Mouse (Mus musculus): Measurements from ENCODE around the gene Mef2c. TPM values are rescaled to one million over a fixed set of nuclear protein-coding genes. Genes with fewer than 3 reads are reported as not detected.

Mef2c gene
- total RNA-seq, 2 experiments from 2014 or later = 95.1 to 105 TPM

DNA sequence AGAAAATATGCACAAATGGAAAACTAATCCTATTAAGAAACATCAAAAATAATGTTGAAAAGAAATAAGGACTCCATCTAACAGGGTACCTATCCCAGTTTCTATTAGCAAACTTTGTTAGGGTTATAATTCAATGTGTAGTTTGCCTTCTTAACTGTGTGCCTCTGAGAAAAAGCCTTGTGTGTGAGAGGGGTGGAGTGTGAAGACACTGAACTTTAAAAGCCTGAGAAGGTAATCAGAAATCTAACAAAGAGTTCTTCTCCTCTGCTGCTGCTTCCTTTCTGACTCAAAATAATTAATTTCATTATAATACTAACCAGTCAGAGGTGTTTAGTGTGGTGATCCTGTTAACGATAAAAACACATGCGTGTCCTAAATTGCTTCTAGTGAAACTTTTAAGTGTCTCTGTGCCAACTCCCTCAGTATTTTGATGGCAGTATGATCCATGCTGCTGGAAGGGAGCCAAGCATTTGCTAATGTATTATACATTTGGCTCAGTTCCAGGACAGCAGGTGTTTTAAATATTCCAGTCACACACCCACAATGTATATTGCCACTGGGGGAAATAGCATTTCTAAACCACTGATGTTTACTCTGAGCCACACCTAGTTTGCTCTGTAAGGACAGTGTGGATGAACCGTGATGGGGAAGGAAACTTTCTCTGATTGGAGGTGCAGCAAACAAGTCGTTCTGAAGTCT lies 104.2 kb downstream of the Mef2c start:
- ATAC-seq (replicated peaks; ENCODE audit: poor library complexity) = no peak

DNA sequence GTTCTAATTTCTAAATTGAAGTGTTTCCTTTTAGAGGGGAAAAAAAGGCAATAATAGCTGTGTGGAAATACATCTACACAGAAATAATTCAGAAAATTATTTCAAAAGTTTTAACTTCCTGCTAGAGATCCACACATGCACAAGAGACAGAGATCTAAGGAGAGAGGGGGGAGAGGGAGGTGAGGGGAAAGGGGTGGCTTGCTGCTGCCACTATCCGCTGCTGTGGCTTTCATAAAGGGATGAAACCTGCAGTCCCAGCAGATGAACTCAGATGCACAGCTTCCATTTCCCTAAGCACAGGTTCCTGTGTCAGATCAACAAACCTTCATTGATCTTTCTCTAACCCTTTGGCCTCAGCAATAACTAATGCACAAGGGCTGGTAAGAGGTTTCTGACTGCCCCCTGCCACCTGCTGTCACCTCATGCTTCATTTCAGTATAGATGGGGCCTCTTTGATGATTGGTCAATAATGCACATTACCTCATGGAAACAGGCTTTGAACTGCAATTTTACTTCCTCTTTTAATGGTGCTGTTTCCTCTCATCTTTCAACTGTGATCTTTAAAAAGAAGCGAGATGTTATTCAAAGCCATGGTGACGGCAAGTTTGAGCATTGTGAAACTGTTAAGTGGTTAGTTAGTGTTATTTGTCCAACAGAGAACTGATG lies 105.2 kb downstream of the Mef2c start:
- peak; percentile 84 for ATAC-seq (replicated peaks; ENCODE audit: poor library complexity)

DNA sequence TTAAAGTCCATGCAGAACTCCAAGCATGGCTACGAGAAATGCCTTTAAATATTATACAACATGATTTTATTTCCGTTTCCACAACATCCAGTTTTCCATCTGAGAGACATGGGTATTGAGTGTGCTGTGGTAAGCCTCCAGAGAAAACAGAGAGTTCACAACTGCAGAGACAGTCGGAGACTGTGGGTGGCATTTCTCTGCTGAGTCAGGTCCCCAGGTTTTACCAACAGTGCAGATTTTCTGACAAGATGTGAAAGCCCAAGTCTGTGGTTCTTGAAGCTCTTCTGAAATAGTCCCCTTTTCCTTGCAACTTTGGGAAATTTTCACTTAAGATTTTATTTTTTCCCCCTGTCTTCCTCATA lies 105.7 kb downstream of the Mef2c start:
- peak; percentile 46 for ATAC-seq (replicated peaks; ENCODE audit: poor library complexity)

DNA sequence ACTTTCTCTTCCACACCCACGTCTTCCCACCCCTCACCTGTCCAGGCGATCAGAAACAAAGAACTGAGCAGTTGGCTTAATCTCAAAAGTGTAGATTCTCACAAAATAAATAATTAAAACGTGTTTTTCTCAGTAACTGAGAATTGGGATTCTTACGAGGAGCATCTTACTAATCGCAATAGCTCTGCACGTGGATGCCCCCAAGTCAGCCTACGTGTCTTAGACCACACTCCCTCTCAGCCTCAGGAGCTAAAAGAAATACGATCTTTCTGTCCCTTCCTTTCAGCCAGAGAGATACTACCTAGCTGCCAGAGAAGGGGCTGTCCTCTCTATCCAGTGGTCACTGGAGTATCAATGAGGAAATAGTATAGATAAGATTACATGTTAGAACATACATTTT lies 106.3 kb downstream of the Mef2c start:
- ATAC-seq (replicated peaks; ENCODE audit: poor library complexity) = no peak

DNA sequence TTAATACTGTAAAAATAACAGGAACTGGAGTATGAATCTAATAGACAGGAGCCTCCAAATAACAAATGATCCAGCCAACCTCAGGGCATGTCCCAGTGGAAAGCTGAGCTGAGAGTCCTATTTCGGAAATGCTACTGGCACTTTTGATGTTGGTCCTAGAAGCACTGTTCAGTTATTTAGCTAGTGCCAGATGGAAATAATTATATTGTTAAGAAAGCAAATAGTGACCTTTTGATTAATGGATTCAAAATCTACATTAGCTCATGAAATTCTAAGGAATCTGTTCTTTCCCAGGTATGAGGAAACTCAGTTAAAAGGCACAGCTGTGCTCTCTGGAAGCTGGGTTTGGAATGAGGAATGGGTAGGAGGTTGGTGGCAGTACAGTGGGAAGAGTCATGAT lies 108.4 kb downstream of the Mef2c start:
- ATAC-seq (replicated peaks; ENCODE audit: poor library complexity) = no peak

DNA sequence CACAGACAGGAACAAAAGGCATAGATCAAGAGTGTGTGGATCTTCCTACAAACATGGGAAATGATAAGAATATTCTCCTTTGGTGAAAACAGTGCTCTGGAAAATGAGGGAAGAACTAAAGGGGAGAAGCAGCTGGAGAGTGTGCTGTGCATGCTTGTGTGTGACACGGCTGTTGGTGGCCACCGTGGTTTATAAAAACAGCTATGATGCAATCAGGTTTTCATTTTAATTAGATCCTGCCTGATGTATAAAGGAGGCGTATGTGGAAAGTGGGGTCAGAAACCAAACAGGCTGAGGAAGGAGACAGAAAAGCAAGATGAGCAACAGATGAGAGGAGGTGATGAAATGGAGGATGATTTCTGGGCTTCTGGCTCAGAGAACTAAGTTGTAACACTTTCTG lies 112.0 kb downstream of the Mef2c start:
- ATAC-seq (replicated peaks; ENCODE audit: poor library complexity) = peak; percentile 92

DNA sequence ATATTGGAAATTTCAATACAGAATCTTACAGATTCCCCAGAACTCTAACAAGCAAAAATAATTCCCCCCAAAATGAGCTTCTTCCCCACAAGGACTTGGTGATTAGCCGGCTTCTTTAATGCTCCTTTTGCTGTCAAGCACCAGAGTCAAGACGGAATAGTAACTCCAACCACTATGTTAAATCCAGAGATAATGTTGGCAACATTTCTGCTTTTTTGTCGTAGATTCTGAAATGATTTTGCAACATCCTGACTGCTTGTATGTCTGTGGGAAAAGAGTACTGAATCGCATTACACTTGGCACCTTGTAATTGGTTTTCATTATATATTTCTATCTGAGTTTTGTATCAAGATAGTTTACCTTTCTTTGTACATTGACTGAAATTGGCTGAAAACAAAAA lies 120.8 kb downstream of the Mef2c start:
- peak; percentile 72 for ATAC-seq (replicated peaks; ENCODE audit: poor library complexity)

DNA sequence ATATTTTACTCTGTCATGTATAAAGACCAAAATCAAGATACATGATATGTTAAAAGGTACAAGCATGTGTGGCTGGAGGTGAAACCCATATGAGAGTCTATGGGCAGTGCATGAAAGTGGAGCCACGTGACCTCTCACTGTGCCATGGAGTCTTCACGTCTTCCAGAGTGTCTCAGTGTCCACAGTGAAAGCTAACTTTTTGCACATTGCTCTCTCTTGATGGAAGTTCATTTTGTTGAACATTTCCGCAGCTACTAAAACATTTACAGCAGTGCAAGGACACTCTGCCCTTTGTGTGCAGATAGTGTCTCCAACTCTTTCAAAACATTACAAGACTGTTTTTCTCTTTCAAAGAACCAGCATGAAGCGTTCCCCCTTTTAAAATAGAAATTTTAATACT lies 123.6 kb downstream of the Mef2c start:
- ATAC-seq (replicated peaks; ENCODE audit: poor library complexity) = no peak

DNA sequence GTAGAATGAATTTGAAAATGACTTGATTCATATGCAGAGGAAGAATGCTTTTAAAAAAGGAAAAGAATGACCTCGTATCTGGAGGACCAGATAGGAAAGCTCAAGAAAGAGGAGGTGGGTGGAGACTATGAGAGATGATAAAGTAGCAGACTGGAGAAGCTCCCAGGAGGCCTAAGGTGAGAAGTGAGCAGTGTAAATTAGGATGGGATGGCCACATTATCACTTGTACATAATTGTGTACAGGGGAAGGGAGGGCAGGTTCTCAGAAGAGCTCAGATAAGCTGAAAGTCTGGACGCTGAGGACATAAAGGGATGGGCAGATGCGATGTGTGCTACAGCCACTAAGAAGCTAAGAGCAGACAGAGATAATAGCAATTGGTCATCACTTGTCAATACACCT lies 124.3 kb downstream of the Mef2c start:
- ATAC-seq (replicated peaks; ENCODE audit: poor library complexity) = no peak

DNA sequence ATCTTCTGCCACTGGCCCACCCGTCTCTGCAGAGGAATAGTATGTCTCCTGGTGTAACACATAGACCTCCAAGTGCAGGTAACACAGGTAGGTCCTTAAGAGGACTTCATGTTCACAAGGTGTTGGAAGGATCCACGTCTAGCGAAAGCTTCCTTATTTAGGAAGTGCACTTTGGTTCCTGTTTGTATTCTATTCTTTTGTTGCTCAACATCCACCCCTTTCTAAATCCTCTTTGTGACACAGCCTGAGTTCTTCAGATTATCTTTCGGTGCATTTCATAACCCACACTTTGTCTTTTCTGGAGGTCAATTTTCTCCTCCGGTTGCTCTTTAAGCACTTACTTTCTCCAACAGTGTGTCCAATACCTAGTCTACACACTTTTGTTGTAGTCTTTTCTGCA lies 129.3 kb downstream of the Mef2c start:
- ATAC-seq (replicated peaks; ENCODE audit: poor library complexity) = peak; percentile 85

DNA sequence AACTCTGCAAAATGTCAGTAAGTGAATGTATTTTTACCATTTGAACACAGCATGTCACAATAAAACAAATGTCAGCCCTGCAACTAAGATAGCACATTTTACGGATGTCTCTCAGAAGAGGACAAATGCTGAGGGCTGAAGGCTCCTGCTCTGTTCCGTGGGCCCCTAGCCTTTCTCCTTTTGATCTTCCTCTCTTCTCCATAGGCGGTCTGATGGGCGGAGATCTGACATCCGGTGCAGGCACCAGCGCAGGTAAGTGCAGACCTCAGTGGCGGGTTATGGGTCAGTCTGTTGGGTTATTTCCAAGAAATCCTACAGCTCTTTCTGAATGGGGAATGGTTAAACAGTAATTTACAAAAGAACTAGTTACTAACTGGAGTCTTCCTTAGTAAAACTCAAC lies 131.4 kb downstream of the Mef2c start:
- no peak for ATAC-seq (replicated peaks; ENCODE audit: poor library complexity)

DNA sequence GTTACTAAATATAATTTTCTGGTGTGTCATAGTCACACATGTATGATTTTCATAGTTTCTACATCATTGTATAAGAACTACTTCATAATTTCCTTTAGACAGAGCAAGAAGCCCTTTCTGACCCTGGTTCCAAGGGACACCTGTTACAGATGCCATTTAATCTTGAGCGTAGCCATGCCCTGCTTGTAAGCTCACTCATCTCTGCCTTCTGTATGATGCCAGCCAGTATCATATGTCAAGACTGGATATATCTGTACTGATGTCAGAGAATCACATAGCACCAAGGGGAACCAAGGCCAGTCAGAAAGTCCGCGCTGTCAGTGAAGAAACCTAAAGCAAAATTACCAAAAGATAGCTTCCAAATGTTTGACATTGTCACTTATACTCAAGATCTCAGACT lies 133.8 kb downstream of the Mef2c start:
- no peak for ATAC-seq (replicated peaks; ENCODE audit: poor library complexity)

DNA sequence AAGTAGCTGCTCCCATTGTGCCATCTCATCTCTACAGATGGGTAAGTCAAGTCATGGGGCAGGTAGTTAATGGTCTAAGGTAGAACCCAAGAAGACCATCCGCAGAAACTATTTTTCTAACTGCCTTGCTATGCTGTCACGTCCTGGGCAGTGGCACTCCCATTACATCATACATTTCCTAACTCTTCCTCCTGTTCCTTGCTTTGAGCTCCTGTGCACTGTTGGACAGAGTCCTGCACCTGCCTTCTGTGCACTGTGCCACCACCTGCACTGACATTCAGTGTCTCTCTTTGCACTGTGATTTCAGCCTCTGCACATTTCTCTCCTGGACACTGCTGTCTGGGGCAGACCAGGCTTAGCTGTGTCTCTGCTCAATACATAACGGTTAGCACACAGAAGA lies 134.9 kb downstream of the Mef2c start:
- ATAC-seq (replicated peaks; ENCODE audit: poor library complexity) = peak; percentile 39

DNA sequence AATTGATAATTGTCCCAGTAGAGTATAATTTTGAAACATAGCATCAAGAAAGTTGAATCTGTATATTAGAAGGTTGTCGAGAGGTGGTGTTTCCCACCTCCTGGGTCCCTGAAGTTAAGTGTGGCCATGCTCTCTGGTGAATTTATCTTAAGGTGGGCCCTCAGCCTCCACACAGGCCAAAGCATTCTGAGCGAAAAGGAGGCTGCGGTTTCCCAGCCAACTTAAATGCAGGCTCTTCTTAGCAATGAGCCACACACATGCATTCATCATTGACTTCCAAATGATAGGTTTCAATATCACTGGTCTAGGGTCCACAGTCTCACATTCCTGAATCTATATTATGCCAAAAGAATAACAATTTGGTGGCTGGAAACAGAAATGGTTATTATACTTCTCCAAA lies 145.2 kb downstream of the Mef2c start:
- ATAC-seq (replicated peaks; ENCODE audit: poor library complexity) = no peak

DNA sequence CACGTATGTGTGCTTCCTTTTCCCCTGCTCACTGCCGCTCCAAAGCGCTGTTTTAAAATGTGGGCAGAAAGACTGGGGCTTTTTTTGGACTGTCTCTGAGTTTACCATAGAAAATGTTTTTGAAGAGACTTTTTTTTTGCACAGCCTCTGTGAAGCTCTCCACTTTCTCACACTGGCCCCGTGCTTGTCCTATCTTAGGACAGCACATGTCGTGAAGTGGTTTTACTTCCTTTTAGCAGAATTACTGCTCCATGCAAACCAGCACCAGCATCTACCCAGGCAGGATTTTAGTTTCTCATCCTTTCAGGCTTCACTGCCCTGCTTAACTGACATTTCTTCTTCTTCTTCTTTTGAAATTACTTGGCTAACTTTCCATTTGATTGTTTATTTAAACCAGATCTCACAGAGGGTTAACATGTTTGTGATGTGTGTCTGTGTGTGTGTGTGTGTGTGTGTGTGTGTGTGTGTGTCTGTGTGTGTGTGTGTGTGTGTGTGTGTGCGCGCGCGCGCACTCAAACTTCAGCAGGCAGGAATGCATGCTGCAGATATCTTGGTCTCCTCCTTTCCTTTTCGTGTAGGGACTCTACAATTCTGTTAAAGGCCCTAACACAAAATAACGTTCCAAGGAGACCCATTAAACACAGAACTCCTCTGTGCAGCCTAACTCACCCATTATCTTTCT lies 146.1 kb downstream of the Mef2c start:
- ATAC-seq (replicated peaks; ENCODE audit: poor library complexity) = peak; percentile 91

DNA sequence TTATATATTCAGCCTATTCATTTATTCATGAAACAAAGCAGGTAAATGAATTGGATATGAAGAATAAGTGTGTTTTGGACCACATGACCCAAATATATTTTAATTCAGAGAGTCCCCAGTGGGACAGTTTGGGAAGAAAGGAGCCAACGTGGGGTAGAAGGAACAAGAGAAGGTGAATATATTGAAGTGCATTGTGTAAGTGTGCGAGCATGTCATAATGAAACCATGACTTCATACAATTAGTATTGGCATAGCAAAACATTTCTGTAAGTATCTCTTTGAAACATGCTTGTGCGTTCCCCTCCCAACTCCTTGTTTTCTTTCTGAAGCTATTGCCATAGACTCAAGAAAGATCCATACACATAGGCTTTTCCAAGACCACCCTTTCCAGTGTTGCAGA lies 147.0 kb downstream of the Mef2c start:
- ATAC-seq (replicated peaks; ENCODE audit: poor library complexity) = no peak

DNA sequence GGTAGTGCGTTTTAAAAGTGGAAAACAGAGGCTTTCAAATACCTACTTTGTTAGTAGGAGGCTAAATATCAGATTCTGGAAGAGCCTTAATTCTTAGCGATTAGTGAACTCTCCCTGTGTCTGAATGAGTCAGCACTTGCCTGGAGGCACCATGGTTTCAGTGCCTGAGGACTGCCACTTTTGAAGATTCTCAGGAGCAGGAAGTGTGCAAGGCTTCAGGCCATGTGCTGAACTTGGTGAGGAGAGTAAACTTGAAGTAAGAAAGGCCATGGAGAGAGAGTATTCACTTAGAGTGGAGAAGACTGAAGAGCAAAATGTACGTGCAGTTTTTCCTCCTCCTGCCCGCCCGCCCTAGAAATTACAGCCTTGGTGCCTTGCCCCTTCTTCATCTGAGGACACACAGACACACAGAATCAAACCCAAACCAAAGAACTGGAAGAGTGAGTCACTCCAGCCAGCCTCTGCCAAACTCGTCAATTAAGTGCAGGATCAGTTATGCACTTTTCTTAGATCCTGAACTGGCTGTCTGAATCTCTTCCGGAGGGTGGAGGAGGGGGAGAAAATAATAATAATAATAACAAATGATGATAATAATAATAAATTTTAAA lies 148.2 kb downstream of the Mef2c start:
- ATAC-seq (replicated peaks; ENCODE audit: poor library complexity) = 0 out of 2 replicates have a peak, but pooled peaks have one; percentile 24

DNA sequence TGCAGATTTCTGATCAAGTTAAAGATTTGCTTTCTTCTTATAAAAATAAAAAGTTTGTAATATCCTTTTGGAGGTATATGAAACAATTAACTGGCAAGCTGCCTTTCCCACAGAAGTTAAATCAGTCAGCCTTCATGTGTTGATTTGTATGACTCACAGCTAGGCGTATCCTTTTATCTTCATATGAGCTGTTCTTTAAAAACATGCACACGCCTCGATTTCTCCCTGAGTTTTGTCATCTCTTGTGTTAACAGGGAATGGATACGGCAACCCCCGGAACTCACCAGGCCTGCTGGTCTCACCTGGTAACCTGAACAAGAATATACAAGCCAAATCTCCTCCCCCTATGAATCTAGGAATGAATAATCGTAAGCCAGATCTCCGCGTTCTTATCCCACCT lies 148.7 kb downstream of the Mef2c start:
- ATAC-seq (replicated peaks; ENCODE audit: poor library complexity) = no peak

DNA sequence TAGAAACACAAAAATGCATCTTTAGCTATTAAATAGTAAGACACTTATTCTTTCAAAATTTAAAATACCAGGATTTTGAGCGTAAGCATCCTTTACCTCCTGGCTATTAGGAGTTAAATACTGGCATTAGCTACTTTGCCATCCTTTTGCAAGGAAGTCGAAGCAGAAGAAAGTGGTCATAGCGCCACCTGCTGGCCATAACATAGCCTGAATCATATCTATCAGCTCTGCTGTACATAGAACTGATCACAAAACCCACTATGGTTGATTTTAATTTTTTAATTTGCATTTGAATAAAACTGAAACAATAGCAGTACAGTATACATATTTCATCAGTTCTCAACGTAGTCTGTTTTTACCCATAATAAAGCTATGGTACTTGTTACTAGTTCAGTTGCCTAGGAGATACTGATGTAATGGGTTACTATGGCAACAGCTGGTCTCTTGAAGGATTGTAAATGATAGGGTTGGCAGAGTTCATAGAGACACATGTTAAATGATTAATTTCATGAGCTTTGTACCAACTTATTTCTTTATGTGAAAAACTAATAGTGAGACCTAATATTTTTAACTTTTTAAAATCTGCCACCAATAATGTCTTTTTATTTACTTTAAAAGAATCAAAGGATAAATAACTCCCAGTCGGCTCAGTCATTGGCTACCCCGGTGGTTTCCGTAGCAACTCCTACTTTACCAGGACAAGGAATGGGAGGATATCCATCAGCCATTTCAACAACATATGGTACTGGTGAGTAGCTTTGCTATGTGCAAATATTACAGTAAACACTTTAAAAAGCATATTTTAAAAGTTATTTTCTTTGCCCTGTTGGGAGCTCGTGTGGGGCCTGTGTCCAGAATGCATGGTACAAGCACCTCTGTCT lies 151.3 kb downstream of the Mef2c start:
- ATAC-seq (replicated peaks; ENCODE audit: poor library complexity) = peak; percentile 80

DNA sequence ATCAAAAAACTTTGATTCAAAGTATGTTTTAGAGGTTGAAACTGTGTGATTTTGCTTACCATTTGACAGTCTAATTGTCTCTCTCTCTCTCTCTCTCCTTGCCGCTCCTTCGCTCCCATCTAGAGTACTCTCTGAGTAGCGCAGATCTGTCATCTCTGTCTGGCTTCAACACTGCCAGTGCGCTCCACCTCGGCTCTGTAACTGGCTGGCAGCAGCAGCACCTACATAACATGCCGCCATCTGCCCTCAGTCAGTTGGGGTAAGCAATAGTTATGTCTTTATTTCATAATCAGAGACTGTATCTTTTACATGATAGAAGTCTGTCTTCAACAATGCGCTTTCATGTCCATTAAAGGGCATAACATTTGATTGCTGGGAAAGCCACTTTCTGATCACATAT lies 152.3 kb downstream of the Mef2c start:
- ATAC-seq (replicated peaks; ENCODE audit: poor library complexity) = no peak

DNA sequence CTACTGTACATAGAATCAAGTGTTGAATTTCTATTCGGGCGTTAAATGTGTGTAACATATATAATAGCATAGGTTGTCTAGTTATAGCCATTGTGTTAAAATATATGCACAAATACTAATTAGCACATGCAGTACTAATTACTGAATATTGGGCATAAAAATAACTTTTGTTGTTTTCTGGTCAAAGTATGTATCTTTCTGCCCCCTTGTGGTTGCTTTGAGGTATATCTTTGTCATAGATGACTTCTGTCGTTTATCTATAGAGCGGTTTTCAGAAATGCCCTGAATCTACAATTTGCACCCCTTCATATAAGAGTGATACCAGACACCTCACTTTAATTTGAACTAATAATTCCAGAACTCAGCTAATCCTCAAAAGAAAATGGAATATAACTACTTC lies 152.9 kb downstream of the Mef2c start:
- ATAC-seq (replicated peaks; ENCODE audit: poor library complexity) = peak; percentile 72
